Mouse (Mus musculus) adipocyte (in vitro differentiated cells): Measurements from ENCODE around the gene Rxylt1.

Source experiments
- DNase-seq: peaks from one replicate; pipeline ENCODE4 v3.0.0-alpha.2; 2016; ENCODE audit warnings: low spot score

Rxylt1 gene

DNA sequence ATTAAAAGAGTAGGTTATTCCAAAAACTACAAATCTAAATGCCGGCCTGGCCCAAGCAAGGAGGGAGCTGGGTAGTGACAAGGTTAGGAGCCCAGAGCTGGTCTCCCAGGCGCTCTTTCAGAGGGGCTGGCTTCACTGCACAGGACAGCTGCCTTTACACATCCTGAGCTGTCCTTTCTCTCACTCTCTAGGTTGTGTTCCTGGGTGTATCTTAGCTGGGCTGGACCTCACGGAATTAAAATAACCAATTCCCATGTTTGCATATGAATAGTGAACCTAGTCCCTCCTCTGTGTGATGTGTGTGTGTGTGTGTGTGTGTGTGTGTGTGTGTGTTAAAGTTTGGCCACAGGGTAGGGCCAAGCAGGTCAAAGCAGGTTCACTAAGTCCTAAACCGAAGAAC lies 52.2 kb downstream of the Rxylt1 start:
- DNase-seq, result no peak

DNA sequence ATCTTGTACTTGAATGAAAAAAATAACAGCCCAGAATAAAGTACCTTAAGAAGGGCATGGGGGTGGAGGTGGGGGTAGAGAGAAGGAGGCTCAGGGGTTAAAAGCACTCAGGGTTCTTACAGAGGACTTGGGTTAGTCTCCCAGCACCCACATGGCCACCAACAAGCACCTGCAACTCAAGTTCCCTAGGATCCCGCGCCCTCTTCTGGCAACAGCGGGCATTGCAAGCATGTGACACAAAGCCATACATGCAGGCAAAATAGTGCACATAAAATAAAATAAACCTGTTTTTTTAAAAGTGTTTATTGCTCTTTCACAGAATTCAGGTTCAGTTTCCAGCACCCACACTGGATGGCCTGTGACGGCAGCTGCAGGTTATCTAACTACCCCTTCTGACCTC lies 56.8 kb downstream of the Rxylt1 start:
- peak; percentile 12 for DNase-seq

GRCm38 (mm10) chr10:122039566-122039965 lies 57.6 kb downstream of the Rxylt1 start:
- DNase-seq, result no peak

DNA sequence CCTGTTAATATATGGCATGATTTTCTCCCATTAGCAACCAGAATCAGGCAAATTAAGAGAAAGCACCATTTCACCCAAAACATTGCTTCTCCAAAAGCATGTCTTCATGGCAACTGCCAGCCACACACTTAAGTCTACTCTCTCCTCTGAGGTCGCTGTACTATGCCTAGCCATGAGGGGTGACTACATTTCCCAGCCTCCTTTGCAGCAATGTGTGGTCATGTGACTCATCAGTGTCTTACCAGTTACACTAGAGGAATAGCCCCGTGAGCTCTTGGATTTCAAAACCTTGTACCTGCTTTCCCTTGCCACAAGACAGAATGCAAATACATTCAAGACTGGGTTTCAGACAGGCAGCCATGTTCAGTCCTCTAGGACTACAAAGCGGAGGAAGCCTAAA lies 58.6 kb downstream of the Rxylt1 start:
- peak; percentile 9 for DNase-seq

GRCm38 (mm10) chr10:122033271-122033670 lies 63.9 kb downstream of the Rxylt1 start:
- no peak for DNase-seq

DNA sequence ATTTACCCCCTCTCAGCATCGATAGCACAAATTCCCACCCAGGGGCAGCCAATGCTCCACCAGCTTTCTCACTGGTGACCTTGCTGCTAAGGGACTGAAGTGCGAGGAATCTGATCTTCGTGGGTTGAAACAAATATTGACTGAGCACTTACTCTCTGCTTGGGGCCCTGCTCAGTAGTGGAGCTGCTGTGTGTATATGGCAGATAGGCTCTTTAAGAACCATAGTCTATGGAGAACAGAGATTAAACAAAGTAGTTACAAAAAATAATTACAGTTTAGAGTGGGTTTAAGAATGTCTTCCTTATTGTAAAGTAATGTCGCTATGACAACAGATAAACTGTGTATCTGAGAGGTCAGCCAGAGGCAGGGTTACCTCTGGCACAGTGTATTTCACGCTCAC lies 66.8 kb downstream of the Rxylt1 start:
- no peak for DNase-seq

DNA sequence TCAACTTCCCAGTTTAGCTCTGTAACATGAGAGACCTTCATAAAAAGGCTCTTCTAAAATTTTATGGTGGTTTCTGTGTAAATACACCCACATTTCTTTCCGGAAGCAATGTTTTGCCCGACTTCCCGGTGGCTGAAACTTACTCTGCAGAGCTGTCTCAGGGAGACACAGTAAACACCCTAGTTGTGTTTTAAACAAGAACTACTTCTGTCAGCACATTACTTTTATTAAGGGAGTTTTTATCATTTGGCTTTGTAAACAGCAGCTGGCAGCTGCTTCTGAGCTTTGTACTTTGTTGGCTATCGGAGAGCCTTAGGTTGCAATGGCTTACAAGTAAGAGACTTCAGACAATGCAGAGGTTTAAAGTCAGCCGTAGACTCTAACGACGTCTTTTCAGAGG lies 67.4 kb downstream of the Rxylt1 start:
- peak; percentile 9 for DNase-seq
